Mouse (Mus musculus) ES-Bruce4 (cell line): ENCODE results near the gene Galnt16.

Source experiments
- CTCF ChIP-seq: IDR thresholded peaks from one replicate; pipeline ENCODE4 v1.8.1; 2011; ENCODE audit warnings: low read depth, low read length
- EP300 ChIP-seq: IDR thresholded peaks from 2 replicates; pipeline ENCODE4 v1.6.1; 2011; ENCODE audit warnings: low read depth, low read length; ENCODE audit not compliant: insufficient read depth

- TF ChIP-seq EP300 = no peak
- no peak for TF ChIP-seq CTCF
These were observed 140.6 kb downstream of the Galnt16 start for GRCm38 (mm10) chr12:80658661-80659060.
